Mouse (Mus musculus): Measurements from ENCODE around the gene Prkce. TPM values are rescaled to one million over a fixed set of nuclear protein-coding genes. Genes with fewer than 3 reads are reported as not detected.

The Prkce gene
- polyA plus RNA-seq, 1 experiment from 2014 or later = 5.3 TPM

GRCm38 (mm10) chr17:86521252-86521651, 353.7 kb downstream of the Prkce start:
- WGBS = 90% methylated on average over 11 of the region's 11 CpGs
- no peaks in the 10 kb centered on the region for H3K4me1 ChIP-seq
- H3K27me3 ChIP-seq = no peaks in the 10 kb centered on the region
- H3K36me3 ChIP-seq = no peaks in the 10 kb centered on the region
- H3K9me3 ChIP-seq = no peaks in the 10 kb centered on the region
- H3K4me2 ChIP-seq (replicated peaks) = no peak overlapping the region
- H3K27ac ChIP-seq (replicated peaks) = no peak overlapping the region
- ATAC-seq (ENCODE audit: low FRiP score, low read depth) = no peak
- H3K4me3 ChIP-seq = no peak overlapping the region
- H3K9ac ChIP-seq (replicated peaks) = no peak overlapping the region

- H3K9me3 ChIP-seq = no peaks in the 10 kb centered on the region
- no peak overlapping the region for H3K4me3 ChIP-seq
- H3K27ac ChIP-seq (replicated peaks) = no peak overlapping the region
- no peaks in the 10 kb centered on the region for H3K27me3 ChIP-seq
- no peaks in the 10 kb centered on the region for H3K4me1 ChIP-seq
- no peak for ATAC-seq (ENCODE audit: low FRiP score, low read depth)
- WGBS = 91% methylated on average over 5 of the region's 5 CpGs
- H3K9ac ChIP-seq (replicated peaks) = no peak overlapping the region
- no peaks in the 10 kb centered on the region for H3K36me3 ChIP-seq
- no peak overlapping the region for H3K4me2 ChIP-seq (replicated peaks)
These were observed 355.1 kb downstream of the Prkce start for GRCm38 (mm10) chr17:86522649-86523048.

GRCm38 (mm10) chr17:86523374-86523773, 355.8 kb downstream of the Prkce start:
- no peak overlapping the region for H3K4me3 ChIP-seq
- WGBS = 68% methylated on average over 3 of the region's 3 CpGs
- H3K4me2 ChIP-seq (replicated peaks) = no peak overlapping the region
- no peak for ATAC-seq (ENCODE audit: low FRiP score, low read depth)
- H3K27ac ChIP-seq (replicated peaks) = no peak overlapping the region
- no peaks in the 10 kb centered on the region for H3K36me3 ChIP-seq
- H3K4me1 ChIP-seq = no peaks in the 10 kb centered on the region
- no peak overlapping the region for H3K9ac ChIP-seq (replicated peaks)
- no peaks in the 10 kb centered on the region for H3K27me3 ChIP-seq
- H3K9me3 ChIP-seq = no peaks in the 10 kb centered on the region

- no peak overlapping the region for H3K27ac ChIP-seq (replicated peaks)
- H3K36me3 ChIP-seq = no peaks in the 10 kb centered on the region
- no peak overlapping the region for H3K4me3 ChIP-seq
- no peaks in the 10 kb centered on the region for H3K9me3 ChIP-seq
- no peak overlapping the region for H3K9ac ChIP-seq (replicated peaks)
- WGBS = 93% methylated on average over 10 of the region's 10 CpGs
- H3K4me1 ChIP-seq = no peaks in the 10 kb centered on the region
- H3K27me3 ChIP-seq = no peaks in the 10 kb centered on the region
- H3K4me2 ChIP-seq (replicated peaks) = no peak overlapping the region
- ATAC-seq (ENCODE audit: low FRiP score, low read depth) = no peak
These were observed 356.3 kb downstream of the Prkce start for GRCm38 (mm10) chr17:86523843-86524242.

- Histone ChIP-seq H3K9ac (replicated peaks) (no peak overlapping the region), H3K36me3 (no peaks in the 10 kb centered on the region), H3K4me1 (no peaks in the 10 kb centered on the region), H3K4me3 (no peak overlapping the region), H3K4me2 (replicated peaks) (no peak overlapping the region), H3K9me3 (no peaks in the 10 kb centered on the region), H3K27ac (replicated peaks) (no peak overlapping the region), H3K27me3 (no peaks in the 10 kb centered on the region)
- WGBS = 91% methylated on average over 2 of the region's 2 CpGs
- no peak for ATAC-seq (ENCODE audit: low FRiP score, low read depth)
These were observed 357.5 kb downstream of the Prkce start for GRCm38 (mm10) chr17:86525075-86525474.

- no peak for ATAC-seq (ENCODE audit: low FRiP score, low read depth)
- Histone ChIP-seq H3K27me3 (no peaks in the 10 kb centered on the region), H3K4me1 (no peaks in the 10 kb centered on the region), H3K9ac (replicated peaks) (no peak overlapping the region), H3K4me3 (no peak overlapping the region), H3K27ac (replicated peaks) (no peak overlapping the region), H3K9me3 (no peaks in the 10 kb centered on the region), H3K36me3 (no peaks in the 10 kb centered on the region), H3K4me2 (replicated peaks) (no peak overlapping the region)
- WGBS = 87% methylated on average over 7 of the region's 7 CpGs
These were observed 358.4 kb downstream of the Prkce start for GRCm38 (mm10) chr17:86526016-86526415.

- WGBS = 96% methylated on average over 5 of the region's 5 CpGs
- no peak overlapping the region for H3K27ac ChIP-seq (replicated peaks)
- no peak overlapping the region for H3K4me3 ChIP-seq
- H3K9me3 ChIP-seq = no peaks in the 10 kb centered on the region
- no peak for ATAC-seq (ENCODE audit: low FRiP score, low read depth)
- 0 out of 2 replicates have a peak, but pooled peaks cover 2% of the 10 kb centered on the region for H3K4me1 ChIP-seq
- H3K9ac ChIP-seq (replicated peaks) = no peak overlapping the region
- H3K27me3 ChIP-seq = no peaks in the 10 kb centered on the region
- H3K36me3 ChIP-seq = no peaks in the 10 kb centered on the region
- no peak overlapping the region for H3K4me2 ChIP-seq (replicated peaks)
These were observed 359.7 kb downstream of the Prkce start for GRCm38 (mm10) chr17:86527298-86527697.

- Histone ChIP-seq H3K9me3 (no peaks in the 10 kb centered on the region), H3K4me1 (0 out of 2 replicates have a peak, but pooled peaks cover 9% of the 10 kb centered on the region), H3K4me3 (no peak overlapping the region), H3K27me3 (no peaks in the 10 kb centered on the region), H3K9ac (replicated peaks) (no peak overlapping the region), H3K27ac (replicated peaks) (no peak overlapping the region), H3K36me3 (no peaks in the 10 kb centered on the region), H3K4me2 (replicated peaks) (no peak overlapping the region)
- no peak for ATAC-seq (ENCODE audit: low FRiP score, low read depth)
- WGBS = 91% methylated on average over 10 of the region's 10 CpGs
These were observed 361.4 kb downstream of the Prkce start for GRCm38 (mm10) chr17:86529003-86529402.

GRCm38 (mm10) chr17:86529411-86529810, 361.8 kb downstream of the Prkce start:
- Histone ChIP-seq H3K4me3 (no peak overlapping the region), H3K9ac (replicated peaks) (no peak overlapping the region), H3K9me3 (no peaks in the 10 kb centered on the region), H3K4me1 (0 out of 2 replicates have a peak, but pooled peaks cover 9% of the 10 kb centered on the region), H3K27me3 (no peaks in the 10 kb centered on the region), H3K36me3 (no peaks in the 10 kb centered on the region), H3K27ac (replicated peaks) (no peak overlapping the region), H3K4me2 (replicated peaks) (no peak overlapping the region)
- no peak for ATAC-seq (ENCODE audit: low FRiP score, low read depth)
- WGBS = 88% methylated on average over 4 of the region's 4 CpGs

GRCm38 (mm10) chr17:86531231-86531630, 363.6 kb downstream of the Prkce start:
- no peaks in the 10 kb centered on the region for H3K9me3 ChIP-seq
- 0 out of 2 replicates have a peak, but pooled peaks cover 9% of the 10 kb centered on the region for H3K4me1 ChIP-seq
- no peak for ATAC-seq (ENCODE audit: low FRiP score, low read depth)
- no peak overlapping the region for H3K9ac ChIP-seq (replicated peaks)
- H3K36me3 ChIP-seq = no peaks in the 10 kb centered on the region
- H3K27me3 ChIP-seq = no peaks in the 10 kb centered on the region
- H3K4me2 ChIP-seq (replicated peaks) = no peak overlapping the region
- H3K4me3 ChIP-seq = no peak overlapping the region
- no peak overlapping the region for H3K27ac ChIP-seq (replicated peaks)
- WGBS = 92% methylated on average over 6 of the region's 6 CpGs

GRCm38 (mm10) chr17:86532783-86533548, 365.4 kb downstream of the Prkce start:
- no peak overlapping the region for H3K4me2 ChIP-seq (replicated peaks)
- no peaks in the 10 kb centered on the region for H3K36me3 ChIP-seq
- H3K27me3 ChIP-seq = peaks cover 3% of the 10 kb centered on the region; the same call in 1 of the 2 replicates
- no peak overlapping the region for H3K4me3 ChIP-seq
- H3K27ac ChIP-seq (replicated peaks) = no peak overlapping the region
- ATAC-seq (ENCODE audit: low FRiP score, low read depth) = no peak
- no peak overlapping the region for H3K9ac ChIP-seq (replicated peaks)
- 68% methylated on average over 17 of the region's 17 CpGs for WGBS
- 0 out of 2 replicates have a peak, but pooled peaks cover 9% of the 10 kb centered on the region for H3K4me1 ChIP-seq
- H3K9me3 ChIP-seq = no peaks in the 10 kb centered on the region

- Histone ChIP-seq H3K27me3 (peaks cover 3% of the 10 kb centered on the region; the same call in 1 of the 2 replicates), H3K4me1 (0 out of 2 replicates have a peak, but pooled peaks cover 9% of the 10 kb centered on the region), H3K36me3 (no peaks in the 10 kb centered on the region), H3K9me3 (no peaks in the 10 kb centered on the region), H3K9ac (replicated peaks) (no peak overlapping the region), H3K4me2 (replicated peaks) (no peak overlapping the region), H3K4me3 (no peak overlapping the region), H3K27ac (replicated peaks) (no peak overlapping the region)
- 79% methylated on average over 11 of the region's 11 CpGs for WGBS
- no peak for ATAC-seq (ENCODE audit: low FRiP score, low read depth)
These were observed 365.9 kb downstream of the Prkce start for GRCm38 (mm10) chr17:86533549-86533851.

Measured in midbrain, embryonic 12.5 days (tissue).